Mouse (Mus musculus) hindbrain, postnatal 0 days (tissue): ENCODE measurements around the gene Slc25a51. TPM values are rescaled to one million over a fixed set of nuclear protein-coding genes. Genes with fewer than 3 reads are reported as not detected.

ENCODE experiments used
- ATAC-seq: fragments of 200-750 bp; cut with Nextera tagmentation; 2 replicates; pipeline ENCODE4 v1.8.0; 2017; ENCODE audit warnings: mild to moderate bottlenecking, moderate TSS enrichment, moderate library complexity
- DNase-seq: peaks from one replicate; pipeline ENCODE4 v3.0.0-alpha.2; 2015; ENCODE audit warnings: low spot score
- H3K27ac ChIP-seq: fragments of 300-500 bp; sonication (generic); 2 replicates; pipeline ENCODE4 v1.5.1; 2014; ENCODE audit warnings: mild to moderate bottlenecking
- H3K27me3 ChIP-seq: fragments of 300-500 bp; sonication (generic); 2 replicates; pipeline ENCODE4 v1.6.1; 2014; ENCODE audit warnings: low read length, mixed read lengths; ENCODE audit not compliant: insufficient read depth
- H3K36me3 ChIP-seq: fragments of 300-500 bp; sonication (generic); 2 replicates; pipeline ENCODE4 v1.6.1; 2014; ENCODE audit warnings: low read length, mixed read lengths; ENCODE audit not compliant: insufficient read depth
- H3K4me1 ChIP-seq: fragments of 300-500 bp; sonication (generic); 2 replicates; pipeline ENCODE4 v1.6.1; 2014; ENCODE audit warnings: antibody characterized with exemption, low read length, mixed read lengths; ENCODE audit not compliant: insufficient read depth
- H3K4me2 ChIP-seq: fragments of 300-500 bp; sonication (generic); 2 replicates; pipeline ENCODE4 v1.6.1; 2014; ENCODE audit warnings: low read depth, mild to moderate bottlenecking, low read length, moderate library complexity, mixed read lengths
- H3K4me3 ChIP-seq: fragments of 300-500 bp; sonication (generic); 2 replicates; pipeline ENCODE4 v1.5.1; 2014; ENCODE audit warnings: low read length
- H3K9ac ChIP-seq: fragments of 300-500 bp; sonication (generic); replicated peaks from 2 replicates; pipeline ENCODE4 v1.6.1; 2014; ENCODE audit warnings: mild to moderate bottlenecking, low read length, moderate library complexity, mixed read lengths
- H3K9me3 ChIP-seq: fragments of 300-500 bp; sonication (generic); 2 replicates; pipeline ENCODE4 v1.6.1; 2016; ENCODE audit warnings: low read length, mixed read lengths
- CTCF ChIP-seq: IDR thresholded peaks from 2 replicates; pipeline ENCODE4 v1.5.1; 2016; ENCODE audit warnings: antibody characterized with exemption, control low read depth, low read depth
- WGBS: fragments of 180-500 bp; shearing (Covaris S2); extraction: QIAGEN DNeasy Blood & Tissue Kit; methylation state at CpG from one replicate; pipeline ENCODE4 v1.1.7; 2014; 5-methylcytosine and 5-hydroxymethylcytosine counted together
- microRNA-seq, 2 experiments: library from miRNA; unstranded; fragments of <30 nt; microRNA quantifications; one replicate each; pipeline ENCODE4; 2016
- polyA plus RNA-seq: library from polyadenylated mRNA; unstranded; fragments of >200 nt; fragmentation: Nextera tagmentation; extraction: Ambion mirVana; gene quantifications from 2 replicates; pipeline ENCODE4 v1.2.1, GENCODE M21; 2015
- total RNA-seq: library from RNA; depleted of rRNA; stranded (reverse); fragments of >200 nt; gene quantifications from 2 replicates; pipeline ENCODE4 v1.2.3, GENCODE M21; 2014; rRNA removed

The Slc25a51 gene
- total and polyA plus RNA-seq, 2 experiments from 2014 or later, result 64.3 to 142 TPM

DNA sequence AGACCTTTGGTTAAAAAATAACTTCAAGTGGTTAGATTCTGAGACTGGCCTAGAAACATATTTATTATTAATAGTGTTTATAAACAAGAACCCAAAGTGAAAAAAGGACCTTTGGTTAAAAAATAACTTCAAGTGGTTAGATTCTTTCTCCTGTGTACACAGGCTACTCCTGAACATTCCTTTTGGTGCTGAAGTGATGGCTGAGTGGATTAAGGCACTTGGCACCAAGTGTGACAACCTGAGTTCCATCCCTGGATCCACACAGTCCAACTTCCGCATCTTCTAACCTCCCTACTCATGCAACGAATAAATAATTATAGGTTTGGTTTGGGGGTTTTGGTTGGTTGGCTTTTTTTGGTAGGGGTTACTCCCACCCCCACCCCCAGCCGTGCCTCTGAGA, 37.3 kb downstream of the Slc25a51 start:
- Histone ChIP-seq H3K4me3 (no peak overlapping the region), H3K27ac (no peak overlapping the region), H3K4me1 (no peaks in the 10 kb centered on the region), H3K36me3 (peaks cover 38% of the 10 kb centered on the region), H3K9me3 (no peaks in the 10 kb centered on the region), H3K9ac (no peak overlapping the region), H3K27me3 (no peaks in the 10 kb centered on the region), H3K4me2 (no peak overlapping the region)
- DNase-seq, result no peak
- 91% methylated on average over 3 of the region's 3 CpGs for WGBS
- no peak for TF ChIP-seq CTCF
- no peak for ATAC-seq

DNA sequence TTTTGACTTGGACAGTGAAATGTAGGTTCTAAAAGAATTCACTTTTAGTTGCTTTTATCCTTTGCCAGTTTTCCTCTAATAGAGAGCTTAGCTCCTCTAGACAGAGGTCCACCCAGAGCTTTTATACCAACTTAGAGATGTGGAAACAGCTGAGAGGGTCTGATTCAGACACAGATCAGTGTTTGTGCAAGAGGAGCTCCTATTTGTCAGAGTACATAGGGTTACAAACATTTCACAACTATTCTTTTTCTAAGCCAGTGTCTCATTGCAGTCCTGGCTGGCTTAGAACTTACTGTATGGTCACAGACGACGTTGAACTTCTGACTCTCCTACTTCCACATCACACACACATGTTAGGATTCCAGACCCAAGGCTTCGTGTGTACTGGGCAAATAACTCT, 51.9 kb downstream of the Slc25a51 start:
- Histone ChIP-seq H3K9ac (no peak overlapping the region), H3K4me3 (no peak overlapping the region), H3K4me1 (no peaks in the 10 kb centered on the region), H3K27ac (no peak overlapping the region), H3K9me3 (no peaks in the 10 kb centered on the region), H3K4me2 (no peak overlapping the region), H3K36me3 (peaks cover 12% of the 10 kb centered on the region), H3K27me3 (no peaks in the 10 kb centered on the region)
- ATAC-seq (no peak), DNase-seq (no peak)
- 91% methylated on average over 3 of the region's 3 CpGs for WGBS
- no peak for TF ChIP-seq CTCF

Small RNA genes within 50 kb of the gene (microRNA-seq; reads per million reads assigned to microRNA genes)
- gene Gm25692, result 0 reads per million in 2 experiments

Other genes starting within 250 kb of the Slc25a51 start
- 13.8 and 20.5 TPM in 2 replicates for gene Frmpd1, start 223.9 kb downstream of the Slc25a51 start, total RNA-seq
- gene Frmpd1, start 223.9 kb downstream of the Slc25a51 start, polyA plus RNA-seq, result 4.6 and 4.8 TPM in 2 replicates
- 5.2 and 7.4 TPM in 2 replicates for gene Trmt10b, start 111.6 kb downstream of the Slc25a51 start, total RNA-seq
- gene Trmt10b, start 111.6 kb downstream of the Slc25a51 start, polyA plus RNA-seq, result 19.5 and 20.4 TPM in 2 replicates
- gene Dcaf10, start 66.7 kb downstream of the Slc25a51 start, total RNA-seq, result 44.1 and 46.7 TPM in 2 replicates
- 9.6 and 9.8 TPM in 2 replicates for gene Dcaf10, start 66.7 kb downstream of the Slc25a51 start, polyA plus RNA-seq
- gene Exosc3, start 66.0 kb downstream of the Slc25a51 start, total RNA-seq, result 21.9 and 26.2 TPM in 2 replicates
- 25.1 and 26.0 TPM in 2 replicates for gene Exosc3, start 66.0 kb downstream of the Slc25a51 start, polyA plus RNA-seq
- 29.0 and 33.6 TPM in 2 replicates for gene Shb, start 123.7 kb upstream of the Slc25a51 start, total RNA-seq
- 5.5 and 6.1 TPM in 2 replicates for gene Shb, start 123.7 kb upstream of the Slc25a51 start, polyA plus RNA-seq